Mouse (Mus musculus) heart, postnatal 0 days (tissue): Measurements from ENCODE around the gene Pomgnt2.

ENCODE experiments used
- CTCF ChIP-seq: IDR thresholded peaks from 2 replicates; pipeline ENCODE4 v1.5.1; 2016; ENCODE audit warnings: antibody characterized with exemption, control low read depth, low read depth
- EP300 ChIP-seq: IDR thresholded peaks from 2 replicates; pipeline ENCODE4 v1.6.1; 2016; ENCODE audit warnings: antibody characterized with exemption, low read depth

DNA sequence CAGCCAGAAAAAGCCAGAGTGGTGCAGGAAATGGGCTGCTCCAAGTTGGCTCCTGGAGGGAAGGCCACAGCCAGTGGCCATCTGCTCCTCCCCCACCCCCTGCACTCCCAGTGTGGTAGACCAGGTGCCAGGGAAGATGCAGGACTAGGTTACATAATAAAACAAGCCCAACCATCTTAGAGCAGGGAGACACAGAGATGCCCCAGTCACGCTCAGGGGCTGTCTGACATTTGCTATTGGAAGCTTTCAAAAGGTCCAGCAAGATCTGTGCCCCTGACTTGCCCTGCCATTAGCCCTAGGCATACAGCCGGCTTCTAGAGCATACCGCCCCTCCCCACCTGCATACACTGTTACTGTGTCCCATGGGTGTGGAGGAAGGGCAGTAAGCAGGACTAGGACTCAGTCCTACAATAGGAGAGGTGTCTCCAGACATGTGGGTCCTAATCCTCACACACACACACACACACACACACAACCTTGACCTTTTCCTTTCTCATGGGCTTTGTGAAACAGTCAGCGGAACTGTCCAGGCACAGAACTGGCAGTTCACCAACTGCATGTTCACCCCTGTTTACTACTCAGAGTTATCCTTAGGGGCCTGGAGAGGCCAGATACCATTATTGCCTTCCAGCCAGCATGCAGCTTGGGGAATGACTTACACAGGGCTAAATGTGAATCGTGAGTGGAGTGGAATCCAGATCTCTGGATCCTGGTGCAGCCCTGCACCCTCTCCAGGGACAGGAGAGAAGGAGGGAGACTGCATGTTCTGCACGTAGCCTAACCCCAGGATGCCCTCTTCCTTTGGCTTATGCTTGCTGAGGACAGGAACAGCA is 30.4 kb upstream of the Pomgnt2 start:
- TF ChIP-seq EP300 (peak; percentile 95), CTCF (0 out of 2 replicates have a peak, but pooled peaks have one; percentile 1)
